Comparison of ENCODE assay signal across 13 mouse cellular contexts in the genomic region with DNA sequence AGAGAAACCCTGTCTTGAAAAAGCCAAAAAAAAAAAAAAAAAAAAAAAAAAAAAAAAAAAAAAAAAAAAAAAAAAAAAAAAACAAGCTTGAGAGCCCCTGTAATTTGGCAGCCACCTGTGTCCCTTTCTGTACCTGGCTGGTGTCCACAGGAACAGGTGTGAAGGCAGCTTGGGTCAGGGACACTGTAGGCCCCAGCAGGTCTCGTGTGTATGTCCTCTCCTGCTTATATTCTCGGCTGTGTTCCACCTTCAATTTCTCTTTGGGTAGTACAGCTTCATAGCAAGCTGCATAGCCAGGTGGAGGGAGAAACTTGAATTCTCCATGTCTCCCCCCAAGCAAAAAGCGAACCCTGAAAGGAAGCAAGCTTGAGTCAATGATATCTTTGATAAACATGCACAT.
"Had no signal": no experiment of that assay in that cellular context is flagged by ENCODE, and none has a peak within 500 bp of the region (broad histone marks: within the 10 kb centered on the region; RNA-seq: fewer than 3 reads in every experiment).

No protein-coding gene starts in this region.

- H3K36me3 ChIP-seq: limb, embryonic 12.5 days; midbrain, embryonic 10.5 days; neural tube, embryonic 12.5 days had no signal

- H3K4me3 ChIP-seq: left cerebral cortex, adult 2 months; limb, embryonic 12.5 days; midbrain, embryonic 10.5 days; neural tube, embryonic 12.5 days had no signal

- H3K9me3 ChIP-seq: limb, embryonic 12.5 days; midbrain, embryonic 10.5 days; neural tube, embryonic 12.5 days had no signal

- H3K27ac ChIP-seq: left cerebral cortex, adult 2 months; limb, embryonic 12.5 days; liver, embryonic 14.5 days; midbrain, embryonic 10.5 days; neural tube, embryonic 12.5 days had no signal

- H3K4me2 ChIP-seq: limb, embryonic 12.5 days; lung, embryonic 14.5 days; neural tube, embryonic 12.5 days had no signal

- H3K9ac ChIP-seq: limb, embryonic 12.5 days; liver, embryonic 14.5 days; lung, embryonic 14.5 days; neural tube, embryonic 12.5 days had no signal

- H3K4me1 ChIP-seq: limb, embryonic 12.5 days; midbrain, embryonic 10.5 days; neural tube, embryonic 12.5 days had no signal

- H3K27me3 ChIP-seq: limb, embryonic 12.5 days; neural tube, embryonic 12.5 days had no signal

- DNase-seq: kidney, postnatal 14 days; liver; lung, embryonic 14.5 days; lung, postnatal 10 days; lung, postnatal 4 days; midbrain, embryonic 14.5 days; thymus, adult 18-20 months; thymus, postnatal 14 days had no signal
